Mouse (Mus musculus) midbrain, postnatal 0 days (tissue): ENCODE results near the gene A630001G21Rik. TPM values are rescaled to one million over a fixed set of nuclear protein-coding genes. Genes with fewer than 3 reads are reported as not detected.

Experiments
- ATAC-seq: fragments of 200-750 bp; cut with Nextera tagmentation; 2 replicates; pipeline ENCODE4 v1.8.0; 2017; ENCODE audit warnings: moderate number of reproducible peaks, mild to moderate bottlenecking, moderate TSS enrichment, moderate library complexity; ENCODE audit not compliant: low FRiP score
- DNase-seq: peaks from one replicate; pipeline ENCODE4 v3.0.0-alpha.2; 2015; ENCODE audit warnings: low spot score
- H3K27ac ChIP-seq: fragments of 300-500 bp; sonication (generic); 2 replicates; pipeline ENCODE4 v1.5.1; 2014; ENCODE audit warnings: low read depth, mild to moderate bottlenecking, low read length, mixed read lengths
- H3K27me3 ChIP-seq: fragments of 300-500 bp; sonication (generic); 2 replicates; pipeline ENCODE4 v1.6.1; 2014; ENCODE audit warnings: low read length, control low read depth, mixed read lengths; ENCODE audit not compliant: insufficient read depth
- H3K36me3 ChIP-seq: fragments of 300-500 bp; sonication (generic); 2 replicates; pipeline ENCODE4 v1.6.1; 2014; ENCODE audit warnings: low read length, control low read depth, mixed read lengths; ENCODE audit not compliant: insufficient read depth
- H3K4me1 ChIP-seq: fragments of 300-500 bp; sonication (generic); 2 replicates; pipeline ENCODE4 v1.6.1; 2014; ENCODE audit warnings: mild to moderate bottlenecking, control low read depth, antibody characterized with exemption, low read length, mixed read lengths; ENCODE audit not compliant: insufficient read depth
- H3K4me2 ChIP-seq: fragments of 300-500 bp; sonication (generic); 2 replicates; pipeline ENCODE4 v1.6.1; 2014; ENCODE audit warnings: low read depth, mild to moderate bottlenecking, low read length, mixed read lengths; ENCODE audit not compliant: poor library complexity, severe bottlenecking
- H3K4me3 ChIP-seq: fragments of 300-500 bp; sonication (generic); 2 replicates; pipeline ENCODE4 v1.5.1; 2014; ENCODE audit warnings: low read depth, mild to moderate bottlenecking, low read length, moderate library complexity
- H3K9ac ChIP-seq: fragments of 300-500 bp; sonication (generic); replicated peaks from 2 replicates; pipeline ENCODE4 v1.6.1; 2014; ENCODE audit warnings: mild to moderate bottlenecking, low read length, moderate library complexity, mixed read lengths; ENCODE audit not compliant: poor library complexity, severe bottlenecking
- H3K9me3 ChIP-seq: fragments of 300-500 bp; sonication (generic); 2 replicates; pipeline ENCODE4 v1.6.1; 2016; ENCODE audit warnings: low read length, control low read depth
- CTCF ChIP-seq: IDR thresholded peaks from 2 replicates; pipeline ENCODE4 v1.5.1; 2016; ENCODE audit warnings: antibody characterized with exemption, mild to moderate bottlenecking
- WGBS: fragments of 180-500 bp; shearing (Covaris S2); extraction: QIAGEN DNeasy Blood & Tissue Kit; methylation state at CpG from one replicate; pipeline ENCODE4 v1.1.7; 2014; 5-methylcytosine and 5-hydroxymethylcytosine counted together
- polyA plus RNA-seq: library from polyadenylated mRNA; unstranded; fragments of >200 nt; fragmentation: Nextera tagmentation; extraction: Ambion mirVana; gene quantifications from 2 replicates; pipeline ENCODE4 v1.2.1, GENCODE M21; 2015
- total RNA-seq: library from RNA; depleted of rRNA; stranded (reverse); fragments of >200 nt; gene quantifications from 2 replicates; pipeline ENCODE4 v1.2.3, GENCODE M21; 2014

The A630001G21Rik gene
- total and polyA plus RNA-seq, 2 experiments from 2014 or later: 0.31 to 1.0 TPM

DNA sequence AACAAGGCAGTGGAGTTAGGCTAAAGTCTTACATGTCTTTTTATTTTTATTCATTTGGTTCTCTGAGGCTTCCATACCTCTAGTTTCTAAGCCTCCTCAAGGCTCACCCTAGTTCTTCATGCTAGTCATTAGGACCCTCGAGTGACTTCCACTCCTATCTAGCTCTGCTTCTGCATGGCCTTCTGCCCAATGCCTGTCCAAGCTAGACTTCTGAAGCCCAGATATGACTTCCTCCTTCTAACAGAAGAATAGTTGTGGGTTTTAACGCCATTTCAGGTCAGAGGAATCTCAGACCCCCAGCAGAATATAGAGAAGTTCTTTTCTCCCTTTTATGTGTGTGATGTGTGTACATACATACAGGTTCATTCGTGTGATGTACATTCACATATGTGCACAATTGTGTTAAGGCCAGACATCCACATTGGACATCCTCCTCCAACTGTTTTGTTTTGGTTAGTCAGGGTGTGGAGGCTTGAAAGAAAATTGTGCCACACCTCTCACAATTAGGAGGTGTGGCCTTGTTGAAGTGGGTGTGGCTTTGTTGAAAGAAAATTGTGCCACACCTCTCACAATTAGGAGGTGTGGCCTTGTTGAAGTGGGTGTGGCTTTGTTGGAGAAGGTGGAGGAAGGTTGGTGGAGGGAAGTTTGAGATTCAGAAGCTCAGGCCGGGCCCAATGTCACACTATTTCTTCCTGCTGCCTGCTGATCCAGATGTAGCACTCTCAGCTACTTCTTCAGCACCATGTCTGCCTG, 1.2 kb upstream of the A630001G21Rik start:
- ATAC-seq (no peak), DNase-seq (no peak)
- no peak for TF ChIP-seq CTCF
- H3K4me1 ChIP-seq: no peaks in the 10 kb centered on the region
- no peaks in the 10 kb centered on the region for H3K9me3 ChIP-seq
- no peak overlapping the region for H3K9ac ChIP-seq
- no peak overlapping the region for H3K4me3 ChIP-seq
- H3K27me3 ChIP-seq: no peaks in the 10 kb centered on the region
- no peak overlapping the region for H3K4me2 ChIP-seq
- H3K36me3 ChIP-seq: no peaks in the 10 kb centered on the region
- WGBS: 80% methylated on average over 4 of the region's 4 CpGs
- H3K27ac ChIP-seq: no peak overlapping the region

DNA sequence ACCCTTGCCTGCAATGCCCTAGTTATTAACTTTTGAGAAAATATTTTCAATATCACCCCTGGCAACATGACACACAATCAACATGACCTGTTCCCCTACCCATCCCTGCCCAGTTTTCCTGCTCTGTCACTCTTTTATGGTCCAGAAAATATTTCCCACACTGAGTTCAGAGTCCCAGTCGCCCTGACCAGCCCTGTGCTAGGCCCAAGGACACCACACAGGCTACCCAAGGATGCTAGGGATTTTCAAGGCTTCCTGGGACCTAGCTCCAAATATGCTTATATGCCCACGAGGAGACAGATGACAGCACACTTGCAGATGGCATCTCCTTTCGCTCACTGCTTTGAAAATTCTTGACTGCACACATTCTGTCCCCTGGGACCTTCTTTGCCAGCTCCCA, 569 bp upstream of the A630001G21Rik start:
- no peak overlapping the region for H3K9ac ChIP-seq
- no peak overlapping the region for H3K4me3 ChIP-seq
- H3K4me2 ChIP-seq: no peak overlapping the region
- no peaks in the 10 kb centered on the region for H3K4me1 ChIP-seq
- no peaks in the 10 kb centered on the region for H3K9me3 ChIP-seq
- ATAC-seq: no peak
- H3K27ac ChIP-seq: no peak overlapping the region
- no peaks in the 10 kb centered on the region for H3K27me3 ChIP-seq
- H3K36me3 ChIP-seq: no peaks in the 10 kb centered on the region
- WGBS: 63% methylated on average over 3 of the region's 3 CpGs
- no peak for DNase-seq
- no peak for TF ChIP-seq CTCF

DNA sequence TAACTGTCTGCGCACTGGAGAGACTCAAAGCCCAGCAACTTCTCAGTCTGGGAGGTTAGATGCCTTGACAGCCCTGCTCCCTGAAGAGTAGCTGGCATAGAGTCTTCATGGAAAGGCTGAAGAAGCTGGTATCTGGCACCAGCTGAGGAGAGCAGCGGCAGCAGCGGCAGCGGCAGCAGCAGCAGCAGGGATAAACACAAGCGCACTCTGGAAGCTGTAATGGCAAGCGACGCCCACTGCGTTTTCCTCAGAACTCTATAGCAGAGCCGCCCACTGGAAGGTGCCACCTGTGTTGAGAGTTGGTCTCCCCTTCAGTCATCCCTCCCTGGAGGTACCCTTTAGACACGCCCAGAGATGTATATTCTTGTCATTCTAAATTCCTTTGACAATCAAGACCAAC, 2.3 kb downstream of the A630001G21Rik start:
- no peaks in the 10 kb centered on the region for H3K4me1 ChIP-seq
- no peaks in the 10 kb centered on the region for H3K27me3 ChIP-seq
- 47% methylated on average over 10 of the region's 10 CpGs for WGBS
- no peaks in the 10 kb centered on the region for H3K9me3 ChIP-seq
- no peaks in the 10 kb centered on the region for H3K36me3 ChIP-seq
- no peak overlapping the region for H3K9ac ChIP-seq
- H3K4me2 ChIP-seq: no peak overlapping the region
- H3K4me3 ChIP-seq: no peak overlapping the region
- TF ChIP-seq CTCF: no peak
- no peak for ATAC-seq
- H3K27ac ChIP-seq: no peak overlapping the region
- DNase-seq: peak; percentile 15

DNA sequence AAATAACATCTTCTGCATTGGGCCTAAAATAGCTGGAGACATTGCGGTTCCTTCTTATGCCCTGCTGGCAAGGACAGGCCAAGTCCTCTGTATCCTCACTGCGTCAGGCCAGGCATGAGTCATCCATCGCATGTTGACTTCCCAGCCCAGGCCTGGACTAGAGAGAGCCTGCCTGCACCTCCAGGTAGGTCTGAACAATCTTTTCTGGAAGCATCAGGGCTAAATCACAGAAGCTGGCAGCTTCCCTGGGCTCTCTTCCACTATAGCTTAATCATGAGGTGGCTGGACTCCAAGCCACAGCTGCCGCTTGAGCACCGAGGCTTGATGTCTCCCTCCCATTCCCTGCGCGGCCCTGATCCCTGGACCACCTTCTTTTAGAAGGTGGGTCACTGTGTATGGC, 3.3 kb downstream of the A630001G21Rik start:
- no peak overlapping the region for H3K9ac ChIP-seq
- no peaks in the 10 kb centered on the region for H3K27me3 ChIP-seq
- DNase-seq: peak; percentile 58
- H3K4me3 ChIP-seq: no peak overlapping the region
- WGBS: 85% methylated on average over 7 of the region's 7 CpGs
- ATAC-seq: no peak
- H3K4me2 ChIP-seq: no peak overlapping the region
- no peak for TF ChIP-seq CTCF
- no peaks in the 10 kb centered on the region for H3K36me3 ChIP-seq
- H3K27ac ChIP-seq: no peak overlapping the region
- no peaks in the 10 kb centered on the region for H3K9me3 ChIP-seq
- no peaks in the 10 kb centered on the region for H3K4me1 ChIP-seq

DNA sequence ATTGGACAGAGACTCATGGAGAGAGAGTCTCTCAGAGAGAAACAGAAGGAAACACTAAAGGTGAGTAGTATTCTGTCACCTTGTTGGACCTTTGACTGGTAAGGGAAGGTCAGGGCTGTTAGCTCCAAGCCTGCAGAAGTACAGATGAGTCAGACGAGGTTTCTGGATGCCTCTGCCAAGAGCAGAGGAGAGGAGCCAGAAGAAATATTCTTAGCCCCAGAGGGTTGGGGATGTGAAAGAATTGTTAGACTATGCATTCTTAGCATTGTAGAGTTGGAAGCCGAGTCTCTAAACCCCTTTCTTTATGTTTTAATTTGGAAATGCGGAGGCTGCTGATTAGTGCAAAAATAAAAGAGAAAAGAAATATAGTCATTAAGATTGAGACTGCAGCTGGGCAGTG, 6.5 kb downstream of the A630001G21Rik start:
- no peak overlapping the region for H3K9ac ChIP-seq
- H3K9me3 ChIP-seq: no peaks in the 10 kb centered on the region
- H3K4me2 ChIP-seq: no peak overlapping the region
- 75% methylated on average over 3 of the region's 3 CpGs for WGBS
- DNase-seq: no peak
- ATAC-seq: no peak
- no peak overlapping the region for H3K4me3 ChIP-seq
- H3K27ac ChIP-seq: no peak overlapping the region
- H3K36me3 ChIP-seq: no peaks in the 10 kb centered on the region
- no peak for TF ChIP-seq CTCF
- H3K27me3 ChIP-seq: no peaks in the 10 kb centered on the region
- H3K4me1 ChIP-seq: no peaks in the 10 kb centered on the region

DNA sequence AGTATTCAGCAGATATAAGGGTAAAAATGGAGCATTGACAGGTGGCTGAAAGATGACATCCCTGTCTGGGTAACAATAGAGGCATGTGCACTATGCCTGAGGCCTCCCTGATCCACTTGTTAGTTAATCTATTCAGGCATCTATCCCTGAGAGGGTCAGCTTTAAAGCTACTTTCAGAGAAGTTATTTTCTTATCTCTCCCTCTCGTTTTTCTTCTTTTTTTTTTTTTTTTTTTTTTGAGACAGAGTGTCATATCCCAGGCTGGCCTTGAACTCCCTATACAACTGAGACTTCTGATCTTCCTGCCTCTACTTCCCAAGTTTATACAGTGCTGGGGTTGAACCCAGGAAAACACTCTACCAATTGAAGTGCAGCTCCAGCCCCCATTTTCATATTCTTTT, 10.7 kb downstream of the A630001G21Rik start:
- ATAC-seq (no peak), DNase-seq (no peak)
- Histone ChIP-seq H3K9ac (no peak overlapping the region), H3K4me2 (no peak overlapping the region), H3K27me3 (no peaks in the 10 kb centered on the region), H3K27ac (no peak overlapping the region), H3K4me1 (no peaks in the 10 kb centered on the region), H3K9me3 (no peaks in the 10 kb centered on the region), H3K36me3 (no peaks in the 10 kb centered on the region), H3K4me3 (no peak overlapping the region)
- 36% methylated on average over 1 of the region's 1 CpGs for WGBS
- no peak for TF ChIP-seq CTCF
